ENCODE assay signal across 17 mouse cellular contexts in genomic region chr12:83310567-83310966, GRCm38 (mm10).
"Had no signal": no experiment of that assay in that cellular context is flagged by ENCODE, and none has a peak within 500 bp of the region (broad histone marks: within the 10 kb centered on the region; RNA-seq: fewer than 3 reads in every experiment).

No protein-coding gene starts in this region.

- H3K4me3 ChIP-seq: left cerebral cortex, adult 2 months; liver, embryonic 13.5 days; midbrain, embryonic 12.5 days; midbrain, embryonic 15.5 days; stomach, embryonic 15.5 days had no signal

- H3K27ac ChIP-seq: kidney, postnatal 0 days; left cerebral cortex, adult 2 months; midbrain, embryonic 12.5 days; midbrain, embryonic 15.5 days; stomach, embryonic 15.5 days had no signal

- H3K9ac ChIP-seq: liver, embryonic 13.5 days; midbrain, embryonic 12.5 days; midbrain, embryonic 15.5 days; stomach, embryonic 15.5 days had no signal

- H3K27me3 ChIP-seq: liver, embryonic 13.5 days; midbrain, embryonic 15.5 days; stomach, embryonic 15.5 days had no signal

- H3K4me2 ChIP-seq: liver, embryonic 13.5 days; midbrain, embryonic 12.5 days; midbrain, embryonic 15.5 days; stomach, embryonic 15.5 days had no signal

- H3K9me3 ChIP-seq: liver, embryonic 13.5 days; midbrain, embryonic 12.5 days; midbrain, embryonic 15.5 days; stomach, embryonic 15.5 days had no signal

- DNase-seq: kidney, adult 18-20 months; kidney, adult 9 months; kidney, postnatal 36 days; layer of hippocampus, postnatal 36 days; liver, embryonic 13.5 days; lung, adult 2 months; lung, postnatal 14 days; lung, postnatal 4 days; retina, postnatal 1 day; right cerebral cortex, postnatal 25 days; spleen, adult 18-20 months; thymus, postnatal 25 days had no signal

- H3K4me1 ChIP-seq: midbrain, embryonic 12.5 days; stomach, embryonic 15.5 days had no signal

- H3K36me3 ChIP-seq: liver, embryonic 13.5 days; midbrain, embryonic 12.5 days; midbrain, embryonic 15.5 days; stomach, embryonic 15.5 days had no signal

- ATAC-seq: midbrain, embryonic 15.5 days had no signal
